ENCODE assay signal across 1 mouse cellular context in genomic region chr14:62751479-62751878, GRCm38 (mm10).
A peak's percentile ranks its signal among the peaks of the same experiment; 100 is the strongest.
TF ChIP-seq lines count a peak whose summit lies in the region.

No protein-coding gene starts in this region.

TF ChIP-seq in MEL, 35 proteins besides CTCF, POLR2A, EP300 and RAD21 (continued from another document):
- TF ChIP-seq POLR2AphosphoS5 (IDR thresholded peaks at IDR 0.05; ENCODE audit: borderline replicate concordance, low read depth, low read length) (no peak), CHD1 (IDR thresholded peaks at IDR 0.05; ENCODE audit: low read depth, low read length) (no peak), NRF1 (IDR thresholded peaks at IDR 0.05; ENCODE audit: insufficient read depth, low read depth, low read length, poor library complexity, severe bottlenecking) (no peak), MYC (IDR thresholded peaks at IDR 0.05; ENCODE audit: low read depth, low read length) (no peak), SMC3 (IDR thresholded peaks at IDR 0.05; ENCODE audit: low read depth, low read length) (no peak), HCFC1 (IDR thresholded peaks at IDR 0.05; ENCODE audit: low read depth, low read length) (no peak), ETS1 (IDR thresholded peaks at IDR 0.05; ENCODE audit: low read depth, low read length) (peak; percentile 76), SIN3A (IDR thresholded peaks at IDR 0.05; ENCODE audit: low read length) (no peak), JUND (IDR thresholded peaks at IDR 0.05; ENCODE audit: low read depth, low read length) (no peak), MAFK (IDR thresholded peaks at IDR 0.05; ENCODE audit: borderline replicate concordance, low read depth, low read length) (peak; percentile 93), UBTF (IDR thresholded peaks at IDR 0.05; ENCODE audit: borderline replicate concordance, insufficient read depth, low read depth, low read length) (no peak), RCOR1 (IDR thresholded peaks at IDR 0.05; ENCODE audit: low read depth, low read length) (peak; percentile 52; the same call in 1 of the 2 replicates), NELFE (IDR thresholded peaks at IDR 0.05; ENCODE audit: low read depth, low read length) (no peak), ZKSCAN1 (IDR thresholded peaks at IDR 0.05; ENCODE audit: low read depth, low read length) (no peak), GABPA (IDR thresholded peaks at IDR 0.05; ENCODE audit: low read depth, low read length) (peak; percentile 93), POLR2AphosphoS2 (IDR thresholded peaks at IDR 0.05; ENCODE audit: low read length) (no peak), CHD2 (IDR thresholded peaks at IDR 0.05; ENCODE audit: low read length) (peak; percentile 73), GATA1 (IDR thresholded peaks at IDR 0.05; ENCODE audit: low read depth, low read length) (no peak), ZMIZ1 (IDR thresholded peaks at IDR 0.05; ENCODE audit: low read depth, low read length) (no peak), MAZ (IDR thresholded peaks at IDR 0.05; ENCODE audit: low read depth, low read length) (no peak), MYB (IDR thresholded peaks at IDR 0.05; ENCODE audit: low read depth, low read length) (peak; percentile 40; the same call in 1 of the 2 replicates)
